ENCODE assay signal across 9 mouse cellular contexts in genomic region chr2:91476251-91476661, GRCm38 (mm10). TPM values are rescaled to one million over a fixed set of nuclear protein-coding genes. Genes with fewer than 3 reads are reported as not detected.
A peak's percentile ranks its signal among the peaks of the same experiment; 100 is the strongest.
DNase-seq lines count a peak whose midpoint lies in the region; ATAC-seq lines count a peak whose summit lies in the region.
"Had no signal": no experiment of that assay in that cellular context is flagged by ENCODE, and none has a peak within 500 bp of the region (broad histone marks: within the 10 kb centered on the region; RNA-seq: fewer than 3 reads in every experiment).

No protein-coding gene starts in this region.

- DNase-seq in adrenal gland, adult 2 months: peak; percentile 59
- no peak for DNase-seq in adrenal gland, postnatal 4 days (ENCODE audit: low spot score in 2 of 2)
- DNase-seq in left cerebral cortex, postnatal 10 days (ENCODE audit: extremely low spot score in 1 of 2, low spot score in 2 of 2): peak; percentile 44 to 51
- no peak for DNase-seq in left cerebral cortex, adult 11 months (ENCODE audit: low spot score)
- DNase-seq in testis, postnatal 10 days (ENCODE audit: low spot score): no peak
- no peak for DNase-seq in left cerebral cortex, adult 9 months (ENCODE audit: low spot score in 2 of 2)
- DNase-seq: thymus, postnatal 14 days had no signal

- intact Hi-C loops in left cerebral cortex, postnatal 10 days (cut with DNase I): no loop called here

- ATAC-seq in granulocyte monocyte progenitor cell, adult 5-6 weeks (replicated peaks; ENCODE audit: poor library complexity, severe bottlenecking): peak; percentile 92
- ATAC-seq in megakaryocyte, adult 5-6 weeks (ENCODE audit: poor library complexity, severe bottlenecking): peak; percentile 93

RNA-seq across cellular contexts. Expression of gene Lrp4, which starts 18.9 kb away (rescaled TPM):
- total RNA-seq in adrenal gland, adult 2 months (2021): 1 to 10 TPM; 3.5 to 6.5 TPM
- 2.0 and 2.4 TPM in 2 replicates for polyA plus RNA-seq in adrenal gland, adult 2 months (2012; rRNA removed)
- 10 to 100 TPM; 10.9 to 14.2 TPM for total RNA-seq in adrenal gland, postnatal 4 days (2021)
- total RNA-seq in left cerebral cortex, postnatal 10 days (2021): 10 to 100 TPM; 26.3 to 26.4 TPM
- total RNA-seq in granulocyte monocyte progenitor cell, adult 5-6 weeks (2014; fragmentation: Nextera tagmentation): 2.6 and 2.8 TPM in 2 replicates
- 5.2 and 5.4 TPM in 2 replicates for total RNA-seq in granulocyte monocyte progenitor cell, adult 5-6 weeks (2017)
- 1.0 and 1.1 TPM in 2 replicates for total RNA-seq in megakaryocyte, adult 5-6 weeks (2015)
- 1.9 and 2.7 TPM in 2 replicates for total RNA-seq in megakaryocyte, adult 5-6 weeks (2017)

RNA-seq across cellular contexts. Expression of gene 1110051M20Rik, which starts 31.8 kb away (rescaled TPM):
- 10 to 100 TPM; 14.7 to 19.2 TPM for total RNA-seq in adrenal gland, adult 2 months (2021)
- 14.9 and 16.0 TPM in 2 replicates for polyA plus RNA-seq in adrenal gland, adult 2 months (2012; rRNA removed)
- 10 to 100 TPM; 24.7 to 30.2 TPM for total RNA-seq in adrenal gland, postnatal 4 days (2021)
- total RNA-seq in left cerebral cortex, postnatal 10 days (2021): 100 to 1,000 TPM in 1 of 2 experiments, 10 to 100 TPM in 1; 99.7 to 106 TPM
- total RNA-seq in granulocyte monocyte progenitor cell, adult 5-6 weeks (2014; fragmentation: Nextera tagmentation): 8.8 and 9.6 TPM in 2 replicates
- 5.8 and 6.7 TPM in 2 replicates for total RNA-seq in granulocyte monocyte progenitor cell, adult 5-6 weeks (2017)
- total RNA-seq in megakaryocyte, adult 5-6 weeks (2015): 2.0 and 4.2 TPM in 2 replicates
- 1.7 and 3.2 TPM in 2 replicates for total RNA-seq in megakaryocyte, adult 5-6 weeks (2017)

RNA-seq across cellular contexts. Expression of gene Ckap5, which starts 50.3 kb away (rescaled TPM):
- total RNA-seq in adrenal gland, adult 2 months (2021): 10 to 100 TPM; 36.6 to 40.3 TPM
- 2.3 and 2.9 TPM in 2 replicates for polyA plus RNA-seq in adrenal gland, adult 2 months (2012; rRNA removed)
- total RNA-seq in adrenal gland, postnatal 4 days (2021): 10 to 100 TPM; 62.1 to 70.1 TPM
- total RNA-seq in left cerebral cortex, postnatal 10 days (2021): 100 to 1,000 TPM; 130 to 145 TPM
- total RNA-seq in granulocyte monocyte progenitor cell, adult 5-6 weeks (2014; fragmentation: Nextera tagmentation): 44.9 and 84.2 TPM in 2 replicates
- 80.5 and 87.9 TPM in 2 replicates for total RNA-seq in granulocyte monocyte progenitor cell, adult 5-6 weeks (2017)
- 80.5 and 83.5 TPM in 2 replicates for total RNA-seq in megakaryocyte, adult 5-6 weeks (2015)
- total RNA-seq in megakaryocyte, adult 5-6 weeks (2017): 94.2 and 101 TPM in 2 replicates

Comparison
In these comparisons a context has a peak if more than half of its experiments do, and no peak if none do; other contexts are left out.
1. DNase-seq: peak in adrenal gland, adult 2 months (single experiment) and left cerebral cortex, postnatal 10 days (2 of 2); none in adrenal gland, postnatal 4 days (0 of 2), left cerebral cortex, adult 11 months (single experiment), testis, postnatal 10 days (single experiment) and left cerebral cortex, adult 9 months (0 of 2).